Mouse (Mus musculus) intestine, embryonic 16.5 days (tissue): Measurements from ENCODE around the gene Pkd1l1. TPM values are rescaled to one million over a fixed set of nuclear protein-coding genes. Genes with fewer than 3 reads are reported as not detected.

Source experiments
- ATAC-seq: fragments of 200-750 bp; cut with Nextera tagmentation; 2 replicates; pipeline ENCODE4 v1.8.0; 2017; ENCODE audit warnings: moderate TSS enrichment, moderate library complexity
- H3K27ac ChIP-seq: fragments of 300-500 bp; sonication (generic); 2 replicates; pipeline ENCODE4 v1.5.1; 2014; ENCODE audit warnings: mild to moderate bottlenecking, low read length
- H3K27me3 ChIP-seq: fragments of 300-500 bp; sonication (generic); replicated peaks from 2 replicates; pipeline ENCODE4 v1.6.1; 2014; ENCODE audit warnings: low read length, control low read depth, mixed read lengths; ENCODE audit not compliant: control insufficient read depth, insufficient read depth
- H3K36me3 ChIP-seq: fragments of 300-500 bp; sonication (generic); 2 replicates; pipeline ENCODE4 v1.6.1; 2014; ENCODE audit warnings: low read length, control low read depth; ENCODE audit not compliant: control insufficient read depth, insufficient read depth
- H3K4me1 ChIP-seq: fragments of 300-500 bp; sonication (generic); 2 replicates; pipeline ENCODE4 v1.6.1; 2014; ENCODE audit warnings: low read length, control low read depth, mixed read lengths; ENCODE audit not compliant: control insufficient read depth, insufficient read depth
- H3K4me2 ChIP-seq: fragments of 300-500 bp; sonication (generic); 2 replicates; pipeline ENCODE4 v1.6.1; 2014; ENCODE audit warnings: low read depth, low read length, control low read depth
- H3K4me3 ChIP-seq: fragments of 300-500 bp; sonication (generic); 2 replicates; pipeline ENCODE4 v1.5.1; 2014; ENCODE audit warnings: mild to moderate bottlenecking, low read length
- H3K9ac ChIP-seq: fragments of 300-500 bp; sonication (generic); 2 replicates; pipeline ENCODE4 v1.6.1; 2014; ENCODE audit warnings: low read depth, low read length
- H3K9me3 ChIP-seq: fragments of 300-500 bp; sonication (generic); 2 replicates; pipeline ENCODE4 v1.6.1; 2016; ENCODE audit warnings: low read length, control low read depth; ENCODE audit not compliant: control insufficient read depth
- WGBS: fragments of 180-500 bp; shearing (Covaris S2); extraction: QIAGEN DNeasy Blood & Tissue Kit; methylation state at CpG from one replicate; pipeline ENCODE4 v1.1.7; 2014; 5-methylcytosine and 5-hydroxymethylcytosine counted together
- polyA plus RNA-seq: library from polyadenylated mRNA; unstranded; fragments of >200 nt; fragmentation: Nextera tagmentation; extraction: Ambion mirVana; gene quantifications from 2 replicates; pipeline ENCODE4 v1.2.1, GENCODE M21; 2015

Gene Pkd1l1
- polyA plus RNA-seq, 1 experiment from 2014 or later = 0.07 TPM

GRCm38 (mm10) chr11:8986058-8986457 lies 13.0 kb upstream of the Pkd1l1 start:
- ATAC-seq = peak; percentile 78

GRCm38 (mm10) chr11:8983237-8983861 lies 10.3 kb upstream of the Pkd1l1 start:
- Histone ChIP-seq H3K36me3 (no peaks in the 10 kb centered on the region), H3K4me3 (no peak overlapping the region), H3K9me3 (no peaks in the 10 kb centered on the region), H3K4me2 (no peak overlapping the region), H3K9ac (no peak overlapping the region), H3K27me3 (no peaks in the 10 kb centered on the region), H3K4me1 (no peaks in the 10 kb centered on the region), H3K27ac (no peak overlapping the region)
- ATAC-seq = no peak
- WGBS = 34% methylated on average over 6 of the region's 6 CpGs

More at GRCm38 (mm10) chr11:8986058-8986457, 13.0 kb upstream of the Pkd1l1 start:
- Histone ChIP-seq H3K9me3 (no peaks in the 10 kb centered on the region), H3K9ac (no peak overlapping the region), H3K4me3 (no peak overlapping the region), H3K4me1 (no peaks in the 10 kb centered on the region), H3K4me2 (no peak overlapping the region), H3K27ac (no peak overlapping the region), H3K27me3 (no peaks in the 10 kb centered on the region), H3K36me3 (no peaks in the 10 kb centered on the region)

- H3K4me3 ChIP-seq = no peak overlapping the region
- no peaks in the 10 kb centered on the region for H3K4me1 ChIP-seq
- no peak overlapping the region for H3K4me2 ChIP-seq
- H3K27me3 ChIP-seq = no peaks in the 10 kb centered on the region
- H3K27ac ChIP-seq = no peak overlapping the region
- no peaks in the 10 kb centered on the region for H3K9me3 ChIP-seq
- no peak for ATAC-seq
- no peak overlapping the region for H3K9ac ChIP-seq
- WGBS = 74% methylated on average over 4 of the region's 4 CpGs
- H3K36me3 ChIP-seq = no peaks in the 10 kb centered on the region
Measured at GRCm38 (mm10) chr11:8978154-8978553, 5.1 kb upstream of the Pkd1l1 start.

GRCm38 (mm10) chr11:8972093-8972492 lies 973 bp downstream of the Pkd1l1 start:
- ATAC-seq = no peak
- WGBS = 76% methylated on average over 6 of the region's 6 CpGs
- H3K4me2 ChIP-seq = no peak overlapping the region

GRCm38 (mm10) chr11:8970509-8970908 lies 2.6 kb downstream of the Pkd1l1 start:
- Histone ChIP-seq H3K9ac (no peak overlapping the region), H3K4me1 (no peaks in the 10 kb centered on the region), H3K4me2 (no peak overlapping the region), H3K4me3 (no peak overlapping the region), H3K27me3 (no peaks in the 10 kb centered on the region), H3K36me3 (no peaks in the 10 kb centered on the region), H3K27ac (no peak overlapping the region), H3K9me3 (no peaks in the 10 kb centered on the region)
- ATAC-seq = no peak
- WGBS = 64% methylated on average over 9 of the region's 9 CpGs

More at GRCm38 (mm10) chr11:8972093-8972492, 973 bp downstream of the Pkd1l1 start:
- H3K27me3 ChIP-seq = no peaks in the 10 kb centered on the region
- H3K4me3 ChIP-seq = no peak overlapping the region
- H3K4me1 ChIP-seq = no peaks in the 10 kb centered on the region
- H3K36me3 ChIP-seq = no peaks in the 10 kb centered on the region
- no peak overlapping the region for H3K9ac ChIP-seq
- no peaks in the 10 kb centered on the region for H3K9me3 ChIP-seq
- no peak overlapping the region for H3K27ac ChIP-seq

- no peak for ATAC-seq
- Histone ChIP-seq H3K36me3 (no peaks in the 10 kb centered on the region), H3K4me1 (no peaks in the 10 kb centered on the region), H3K9me3 (no peaks in the 10 kb centered on the region), H3K9ac (no peak overlapping the region), H3K27me3 (no peaks in the 10 kb centered on the region), H3K27ac (no peak overlapping the region), H3K4me3 (no peak overlapping the region), H3K4me2 (no peak overlapping the region)
- WGBS = 93% methylated on average over 7 of the region's 7 CpGs
Measured at GRCm38 (mm10) chr11:8968094-8968493, 5.0 kb downstream of the Pkd1l1 start.

GRCm38 (mm10) chr11:8958572-8958971 lies 14.5 kb downstream of the Pkd1l1 start:
- H3K9ac ChIP-seq = no peak overlapping the region
- no peak overlapping the region for H3K4me3 ChIP-seq
- H3K9me3 ChIP-seq = no peaks in the 10 kb centered on the region
- H3K4me1 ChIP-seq = no peaks in the 10 kb centered on the region
- 66% methylated on average over 10 of the region's 10 CpGs for WGBS
- no peak overlapping the region for H3K4me2 ChIP-seq
- ATAC-seq = no peak
- no peaks in the 10 kb centered on the region for H3K36me3 ChIP-seq
- H3K27me3 ChIP-seq = no peaks in the 10 kb centered on the region
- no peak overlapping the region for H3K27ac ChIP-seq

- 0 out of 2 replicates have a peak, but pooled peaks have one; percentile 18 for ATAC-seq
- H3K4me1 ChIP-seq = no peaks in the 10 kb centered on the region
- H3K27ac ChIP-seq = no peak overlapping the region
- H3K4me3 ChIP-seq = no peak overlapping the region
- no peaks in the 10 kb centered on the region for H3K36me3 ChIP-seq
- H3K9ac ChIP-seq = no peak overlapping the region
- H3K27me3 ChIP-seq = no peaks in the 10 kb centered on the region
- H3K9me3 ChIP-seq = no peaks in the 10 kb centered on the region
- no peak overlapping the region for H3K4me2 ChIP-seq
- WGBS = 57% methylated on average over 4 of the region's 4 CpGs
Measured at GRCm38 (mm10) chr11:8958108-8958507, 15.0 kb downstream of the Pkd1l1 start.

GRCm38 (mm10) chr11:8957023-8957422 lies 16.0 kb downstream of the Pkd1l1 start:
- Histone ChIP-seq H3K27ac (no peak overlapping the region), H3K4me2 (no peak overlapping the region), H3K4me1 (no peaks in the 10 kb centered on the region), H3K27me3 (no peaks in the 10 kb centered on the region), H3K4me3 (no peak overlapping the region), H3K9ac (no peak overlapping the region), H3K36me3 (no peaks in the 10 kb centered on the region), H3K9me3 (no peaks in the 10 kb centered on the region)
- no peak for ATAC-seq
- 72% methylated on average over 6 of the region's 6 CpGs for WGBS

- Histone ChIP-seq H3K4me1 (no peaks in the 10 kb centered on the region), H3K9ac (no peak overlapping the region), H3K27me3 (no peaks in the 10 kb centered on the region), H3K27ac (no peak overlapping the region), H3K9me3 (no peaks in the 10 kb centered on the region), H3K36me3 (no peaks in the 10 kb centered on the region), H3K4me2 (no peak overlapping the region), H3K4me3 (no peak overlapping the region)
- WGBS = 8% methylated on average over 1 of the region's 1 CpGs
- ATAC-seq = no peak
Measured at GRCm38 (mm10) chr11:8955678-8956077, 17.4 kb downstream of the Pkd1l1 start.
